ENCODE assay signal across 22 mouse cellular contexts in genomic region chr7:143185506-143185905, GRCm38 (mm10).
A peak's percentile ranks its signal among the peaks of the same experiment; 100 is the strongest.
DNase-seq lines count a peak whose midpoint lies in the region.
"Had no signal": no experiment of that assay in that cellular context is flagged by ENCODE, and none has a peak within 500 bp of the region (broad histone marks: within the 10 kb centered on the region; RNA-seq: fewer than 3 reads in every experiment).

No protein-coding gene starts in this region.

- 0 out of 2 replicates have a peak overlapping the region, but pooled peaks have one; percentile 27 for H3K27ac ChIP-seq in limb, embryonic 10.5 days
- H3K27ac ChIP-seq: embryonic facial prominence, embryonic 13.5 days; embryonic facial prominence, embryonic 15.5 days; forebrain, embryonic 12.5 days had no signal

- H3K9me3 ChIP-seq in limb, embryonic 10.5 days (replicated peaks), result no peaks in the 10 kb centered on the region
- H3K9me3 ChIP-seq: embryonic facial prominence, embryonic 13.5 days; embryonic facial prominence, embryonic 15.5 days; forebrain, embryonic 10.5 days; forebrain, embryonic 12.5 days; G1E had no signal

- H3K4me1 ChIP-seq in limb, embryonic 10.5 days, result peaks cover 16% of the 10 kb centered on the region

- WGBS in limb, embryonic 10.5 days, result 82% methylated on average over 6 of the region's 6 CpGs

- no peak overlapping the region for H3K4me3 ChIP-seq in limb, embryonic 10.5 days
- H3K4me3 ChIP-seq: embryonic facial prominence, embryonic 13.5 days; embryonic facial prominence, embryonic 15.5 days; erythroblast, embryonic 14.5 days; forebrain, embryonic 10.5 days; forebrain, embryonic 12.5 days had no signal

- H3K27me3 ChIP-seq in limb, embryonic 10.5 days (ENCODE audit: low read depth, poor library complexity, severe bottlenecking), result peaks cover 6% of the 10 kb centered on the region; the same call in 1 of the 2 replicates
- H3K27me3 ChIP-seq: embryonic facial prominence, embryonic 13.5 days; embryonic facial prominence, embryonic 15.5 days; Patski had no signal

- no peaks in the 10 kb centered on the region for H3K36me3 ChIP-seq in limb, embryonic 10.5 days
- H3K36me3 ChIP-seq: embryonic facial prominence, embryonic 13.5 days; embryonic facial prominence, embryonic 15.5 days; forebrain, embryonic 10.5 days; forebrain, embryonic 12.5 days; G1E had no signal

- peak; percentile 68 for DNase-seq in heart, adult 11 months
- DNase-seq in heart, adult 18-20 months, result no peak
- peak; percentile 22 for DNase-seq in testis, postnatal 10 days (ENCODE audit: low spot score)
- no peak for DNase-seq in testis, postnatal 14 days (ENCODE audit: low spot score)
- DNase-seq in limb, embryonic 10.5 days (ENCODE audit: low spot score), result no peak
- DNase-seq: adrenal gland, adult 8-10 months; adrenal gland, postnatal 14 days; adrenal gland, postnatal 36 days; B cell, adult 2 months; cerebellum, adult 11-12 months; cerebellum, adult 2 months; cerebellum, adult 9-10 months; cerebellum, postnatal 10 days; cerebellum, postnatal 36 days; embryo, embryonic 11 days had no signal

Comparison
In these comparisons a context has a peak if more than half of its experiments do, and no peak if none do; other contexts are left out.
1. DNase-seq: peak in heart, adult 11 months (single experiment) and testis, postnatal 10 days (single experiment); none in heart, adult 18-20 months (0 of 2), testis, postnatal 14 days (single experiment) and limb, embryonic 10.5 days (single experiment).